Mouse (Mus musculus) lung, embryonic 14.5 days (tissue): ENCODE measurements at regions not wholly inside any gene's neighbourhood (a gene's known extent, or its start where the extent isn't known, plus 50 kb on each side); places are given as distances from the start of the nearest gene placed in this dataset.

Experiments used
- ATAC-seq: fragments of 200-750 bp; cut with Nextera tagmentation; 2 replicates; pipeline ENCODE4 v1.8.0; 2017; ENCODE audit warnings: mild to moderate bottlenecking, moderate TSS enrichment, moderate library complexity; ENCODE audit not compliant: insufficient read depth
- DNase-seq: peaks from one replicate; pipeline ENCODE4 v3.0.0-alpha.2; 2015
- H3K27ac ChIP-seq: fragments of 300-500 bp; sonication (generic); 2 replicates; pipeline ENCODE4 v1.5.1; 2014; ENCODE audit warnings: low read depth, mild to moderate bottlenecking, moderate library complexity
- H3K27me3 ChIP-seq: fragments of 300-500 bp; sonication (generic); 2 replicates; pipeline ENCODE4 v1.6.1; 2014; ENCODE audit warnings: low read length, control low read depth; ENCODE audit not compliant: insufficient read depth
- H3K36me3 ChIP-seq: fragments of 300-500 bp; sonication (generic); 2 replicates; pipeline ENCODE4 v1.6.1; 2014; ENCODE audit warnings: control low read depth; ENCODE audit not compliant: insufficient read depth
- H3K4me1 ChIP-seq: fragments of 300-500 bp; sonication (generic); 2 replicates; pipeline ENCODE4 v1.6.1; 2014; ENCODE audit warnings: antibody characterized with exemption, control low read depth; ENCODE audit not compliant: insufficient read depth
- H3K4me2 ChIP-seq: fragments of 300-500 bp; sonication (generic); 2 replicates; pipeline ENCODE4 v1.6.1; 2014; ENCODE audit warnings: mild to moderate bottlenecking
- H3K4me3 ChIP-seq: fragments of 300-500 bp; sonication (generic); 2 replicates; pipeline ENCODE4 v1.5.1; 2014; ENCODE audit warnings: low read depth, low read length
- H3K9ac ChIP-seq: fragments of 300-500 bp; sonication (generic); 2 replicates; pipeline ENCODE4 v1.6.1; 2014
- H3K9me3 ChIP-seq: fragments of 300-500 bp; sonication (generic); 2 replicates; pipeline ENCODE4 v1.6.1; 2016; ENCODE audit warnings: low read depth, low read length, control low read depth
- CTCF ChIP-seq: IDR thresholded peaks from 2 replicates; pipeline ENCODE4 v1.5.1; 2016; ENCODE audit warnings: antibody characterized with exemption, low read depth
- WGBS: fragments of 180-500 bp; shearing (Covaris S2); extraction: QIAGEN DNeasy Blood & Tissue Kit; methylation state at CpG from one replicate; pipeline ENCODE4 v1.1.7; 2014; 5-methylcytosine and 5-hydroxymethylcytosine counted together

- no peak overlapping the region for H3K4me3 ChIP-seq
- no peak for ATAC-seq
- no peak for DNase-seq
- H3K9me3 ChIP-seq: no peaks in the 10 kb centered on the region
- no peak overlapping the region for H3K9ac ChIP-seq
- H3K27me3 ChIP-seq: no peaks in the 10 kb centered on the region
- no peak for TF ChIP-seq CTCF
- WGBS: 94% methylated on average over 3 of the region's 3 CpGs
- no peak overlapping the region for H3K4me2 ChIP-seq
- H3K27ac ChIP-seq: no peak overlapping the region
- no peaks in the 10 kb centered on the region for H3K4me1 ChIP-seq
- H3K36me3 ChIP-seq: no peaks in the 10 kb centered on the region
Observed at GRCm38 (mm10) chr7:70756676-70757075, 390.1 kb upstream of the Nr2f2 start.

GRCm38 (mm10) chr7:70754826-70755225 lies 388.3 kb upstream of the Nr2f2 start:
- Histone ChIP-seq H3K4me2 (no peak overlapping the region), H3K9me3 (no peaks in the 10 kb centered on the region), H3K27ac (no peak overlapping the region), H3K36me3 (no peaks in the 10 kb centered on the region), H3K27me3 (no peaks in the 10 kb centered on the region), H3K4me3 (no peak overlapping the region), H3K4me1 (no peaks in the 10 kb centered on the region), H3K9ac (no peak overlapping the region)
- whole genome bisulfite sequencing: 54% methylated on average over 1 of the region's 1 CpGs
- DNase-seq (no peak), ATAC-seq (no peak)
- TF ChIP-seq CTCF: no peak

GRCm38 (mm10) chr7:70752802-70753218 lies 386.3 kb upstream of the Nr2f2 start:
- Histone ChIP-seq H3K9ac (no peak overlapping the region), H3K27me3 (no peaks in the 10 kb centered on the region), H3K4me3 (no peak overlapping the region), H3K4me2 (no peak overlapping the region), H3K36me3 (no peaks in the 10 kb centered on the region), H3K9me3 (no peaks in the 10 kb centered on the region), H3K4me1 (0 out of 2 replicates have a peak, but pooled peaks cover 6% of the 10 kb centered on the region), H3K27ac (no peak overlapping the region)
- 93% methylated on average over 12 of the region's 12 CpGs for WGBS
- DNase-seq (no peak), ATAC-seq (no peak)
- TF ChIP-seq CTCF: no peak

GRCm38 (mm10) chr7:70748884-70749283 lies 382.3 kb upstream of the Nr2f2 start:
- Histone ChIP-seq H3K27me3 (no peaks in the 10 kb centered on the region), H3K36me3 (no peaks in the 10 kb centered on the region), H3K4me3 (no peak overlapping the region), H3K4me2 (no peak overlapping the region), H3K9ac (no peak overlapping the region), H3K27ac (no peak overlapping the region; the same call in 1 of the 2 replicates), H3K4me1 (0 out of 2 replicates have a peak, but pooled peaks cover 6% of the 10 kb centered on the region), H3K9me3 (no peaks in the 10 kb centered on the region)
- 35% methylated on average over 3 of the region's 3 CpGs for WGBS
- ATAC-seq (peak; percentile 47; the same call in 1 of the 2 replicates), DNase-seq (peak; percentile 32)
- TF ChIP-seq CTCF: no peak

DNA sequence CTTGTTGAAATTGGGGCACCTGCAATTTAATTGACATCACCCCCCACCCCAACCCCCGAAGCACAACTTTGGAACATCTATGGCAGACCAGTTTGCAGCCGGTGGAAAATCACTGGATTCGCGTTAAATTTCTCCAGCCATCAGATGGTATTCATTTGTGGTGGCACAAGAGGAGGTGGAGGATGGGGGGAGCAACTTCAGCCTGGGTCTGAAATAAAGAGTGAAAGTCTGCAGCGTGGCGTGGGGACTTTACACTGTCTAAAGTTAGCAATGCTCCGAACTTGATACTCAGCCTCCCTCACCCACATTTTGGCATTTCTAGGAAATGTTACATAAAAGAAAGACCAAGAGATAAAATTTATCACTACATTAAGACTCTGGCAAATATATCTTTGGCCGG lies 381.8 kb upstream of the Nr2f2 start:
- H3K4me3 ChIP-seq: no peak overlapping the region
- 0 out of 2 replicates have a peak, but pooled peaks cover 6% of the 10 kb centered on the region for H3K4me1 ChIP-seq
- no peak for TF ChIP-seq CTCF
- ATAC-seq: no peak
- H3K9me3 ChIP-seq: no peaks in the 10 kb centered on the region
- DNase-seq: no peak
- H3K27ac ChIP-seq: no peak overlapping the region; the same call in 1 of the 2 replicates
- no peaks in the 10 kb centered on the region for H3K27me3 ChIP-seq
- H3K4me2 ChIP-seq: peak overlapping the region; percentile 10; the same call in 1 of the 2 replicates
- H3K36me3 ChIP-seq: no peaks in the 10 kb centered on the region
- no peak overlapping the region for H3K9ac ChIP-seq
- WGBS: 68% methylated on average over 8 of the region's 8 CpGs

- Histone ChIP-seq H3K4me2 (no peak overlapping the region), H3K9ac (no peak overlapping the region), H3K9me3 (no peaks in the 10 kb centered on the region), H3K4me3 (no peak overlapping the region), H3K27me3 (no peaks in the 10 kb centered on the region), H3K36me3 (no peaks in the 10 kb centered on the region), H3K27ac (no peak overlapping the region), H3K4me1 (0 out of 2 replicates have a peak, but pooled peaks cover 6% of the 10 kb centered on the region)
- no peak for TF ChIP-seq CTCF
- no peak for DNase-seq
- whole genome bisulfite sequencing: 58% methylated on average over 18 of the region's 18 CpGs
- ATAC-seq: no peak
Observed at GRCm38 (mm10) chr7:70744296-70744695, 377.8 kb upstream of the Nr2f2 start.

DNA sequence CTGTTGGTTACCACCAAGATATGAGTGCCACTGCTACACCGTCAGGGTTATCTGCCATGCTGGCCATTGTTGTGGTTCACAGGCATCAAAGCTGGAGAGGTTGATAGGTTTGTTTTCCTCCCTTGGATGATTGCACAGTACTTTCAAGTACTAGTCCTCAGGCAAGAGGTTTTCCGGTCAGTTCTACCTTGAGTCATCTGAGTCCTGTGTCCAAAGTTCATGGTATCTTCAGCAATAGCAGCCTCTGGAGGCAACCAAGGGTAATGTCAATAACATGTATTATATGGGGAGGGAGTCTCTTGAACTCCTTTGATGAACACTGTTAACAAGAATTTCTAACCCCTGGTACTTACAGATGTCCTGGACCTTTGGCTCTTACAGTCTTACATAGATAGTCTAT lies 369.1 kb upstream of the Nr2f2 start:
- H3K9me3 ChIP-seq: no peaks in the 10 kb centered on the region
- H3K9ac ChIP-seq: no peak overlapping the region
- H3K4me3 ChIP-seq: no peak overlapping the region
- WGBS: 95% methylated on average over 2 of the region's 2 CpGs
- TF ChIP-seq CTCF: no peak
- no peak overlapping the region for H3K4me2 ChIP-seq
- H3K27me3 ChIP-seq: no peaks in the 10 kb centered on the region
- no peak overlapping the region for H3K27ac ChIP-seq
- H3K36me3 ChIP-seq: no peaks in the 10 kb centered on the region
- no peak for ATAC-seq
- no peaks in the 10 kb centered on the region for H3K4me1 ChIP-seq
- no peak for DNase-seq

DNA sequence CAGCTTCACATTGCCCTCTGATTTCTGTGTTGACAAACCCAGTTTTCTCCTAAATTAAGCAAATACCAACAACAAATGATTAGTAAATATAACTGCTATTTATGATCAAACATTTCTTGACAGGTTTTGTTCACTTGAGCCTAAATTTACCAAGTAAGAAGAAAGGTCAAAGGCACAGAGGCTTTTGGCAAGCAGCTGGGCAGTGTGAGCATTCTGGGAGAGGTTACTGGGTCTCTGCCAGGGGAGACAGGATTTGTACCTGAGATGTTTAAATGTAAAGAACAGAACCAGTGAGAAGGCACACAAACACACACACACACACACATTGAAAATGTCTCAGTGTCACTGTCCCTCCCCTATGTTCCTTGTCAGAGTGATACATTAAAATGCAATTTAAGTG lies 367.0 kb upstream of the Nr2f2 start:
- Histone ChIP-seq H3K9ac (no peak overlapping the region), H3K36me3 (no peaks in the 10 kb centered on the region), H3K9me3 (no peaks in the 10 kb centered on the region), H3K27me3 (no peaks in the 10 kb centered on the region), H3K4me1 (peaks cover 4% of the 10 kb centered on the region; the same call in 1 of the 2 replicates), H3K4me3 (no peak overlapping the region), H3K27ac (no peak overlapping the region), H3K4me2 (no peak overlapping the region)
- DNase-seq (no peak), ATAC-seq (no peak)
- TF ChIP-seq CTCF: no peak
